Mouse (Mus musculus): ENCODE results near the gene Svopl.

- TF ChIP-seq POLR2A (IDR thresholded peaks at IDR 0.05; ENCODE audit: control insufficient read depth, low read depth, low read length): no peak
- no peak for TF ChIP-seq CTCF (IDR thresholded peaks at IDR 0.05; ENCODE audit: control insufficient read depth, insufficient read depth, insufficient replicate concordance, low read depth, low read length)
These were observed 25.5 kb upstream of the Svopl start for GRCm38 (mm10) chr6:38072137-38072796.

All from testis, adult 2 months (tissue).